Mouse (Mus musculus) G1E (cell line): Measurements from ENCODE around the gene Srd5a3. TPM values are rescaled to one million over a fixed set of nuclear protein-coding genes. Genes with fewer than 3 reads are reported as not detected.
A peak's percentile ranks its signal among the peaks of the same experiment; 100 is the strongest.

ENCODE experiments used
- ATAC-seq: 2 replicates; pipeline ENCODE4 v1.8.0; 2016; ENCODE audit warnings: mild to moderate bottlenecking; ENCODE audit not compliant: insufficient number of reproducible peaks, poor library complexity, low FRiP score, severe bottlenecking; ENCODE audit errors: extremely low read depth
- DNase-seq: peaks from one replicate; pipeline ENCODE4 v3.0.0; 2012; ENCODE audit warnings: low spot score
- H3K27me3 ChIP-seq: 2 replicates; pipeline ENCODE4 v1.6.1; 2012; ENCODE audit warnings: mild to moderate bottlenecking, low read length, inconsistent platforms; ENCODE audit not compliant: insufficient read depth
- H3K36me3 ChIP-seq: replicated peaks from 2 replicates; pipeline ENCODE3; 2012; ENCODE audit warnings: mild to moderate bottlenecking, inconsistent platforms
- H3K4me1 ChIP-seq: 2 replicates; pipeline ENCODE4 v1.6.1; 2012; ENCODE audit warnings: low read depth, low read length, inconsistent platforms, mixed read lengths; ENCODE audit not compliant: insufficient read depth
- H3K4me3 ChIP-seq: 2 replicates; pipeline ENCODE4 v1.5.1; 2012; ENCODE audit warnings: low read depth, mild to moderate bottlenecking, inconsistent platforms, low read length, moderate library complexity, mixed read lengths
- H3K9me3 ChIP-seq: replicated peaks from 2 replicates; pipeline ENCODE4 v1.6.1; 2012; ENCODE audit warnings: inconsistent platforms
- CTCF ChIP-seq: IDR thresholded peaks from 2 replicates; pipeline ENCODE4 v1.5.1; 2012; ENCODE audit warnings: low read depth, low read length, inconsistent platforms, mixed read lengths
- GATA1 ChIP-seq: IDR thresholded peaks from 2 replicates; pipeline ENCODE4 v1.6.1; 2012; ENCODE audit warnings: borderline replicate concordance, low read length, inconsistent platforms, mixed read lengths
- GATA2 ChIP-seq: IDR thresholded peaks from 2 replicates; pipeline ENCODE4 v1.6.1; 2012; ENCODE audit warnings: low read depth, low read length, inconsistent platforms, borderline replicate concordance
- POLR2AphosphoS5 ChIP-seq: IDR thresholded peaks from 2 replicates; pipeline ENCODE4 v1.6.1; 2012; ENCODE audit warnings: low read depth, low read length, inconsistent platforms; ENCODE audit not compliant: insufficient replicate concordance
- TAL1 ChIP-seq: conservative IDR thresholded peaks from 2 replicates; pipeline ENCODE4 v1.6.1; 2012; ENCODE audit warnings: low read depth, low read length, inconsistent platforms, mixed read lengths
- polyA plus RNA-seq: library from polyadenylated mRNA; stranded (reverse); fragments of >175 nt; gene quantifications from 2 replicates; pipeline ENCODE4 v1.2.3, GENCODE M21; 2012
- total RNA-seq, 2 experiments: library from RNA; stranded (forward) in 1 of 2; stranded (reverse) in 1 of 2; fragments of 200-1000 nt in 1 of 2; fragments of >200 nt in 1 of 2; fragmentation: Nextera tagmentation in 1 of 2; gene quantifications; 2 replicates each; pipeline ENCODE4 v1.2.3; 2014 to 2017

The Srd5a3 gene
- total and polyA plus RNA-seq, 3 experiments, result 45.4 to 58.4 (median 52.2) TPM

GRCm38 (mm10) chr5:76179171-76179570 lies 39.1 kb downstream of the Srd5a3 start:
- Histone ChIP-seq H3K9me3 (no peaks in the 10 kb centered on the region), H3K4me1 (peaks cover 12% of the 10 kb centered on the region), H3K27me3 (peaks cover 28% of the 10 kb centered on the region), H3K4me3 (no peak overlapping the region), H3K36me3 (no peaks in the 10 kb centered on the region)
- no peak for ATAC-seq
- DNase-seq, result no peak
- TF ChIP-seq GATA1 (no peak), GATA2 (no peak), POLR2AphosphoS5 (no peak), TAL1 (no peak), CTCF (no peak)

- TF ChIP-seq GATA2, result no peak
- no peaks in the 10 kb centered on the region for H3K36me3 ChIP-seq
- peaks cover 28% of the 10 kb centered on the region for H3K27me3 ChIP-seq
- peaks cover 15% of the 10 kb centered on the region for H3K4me1 ChIP-seq
- no peak overlapping the region for H3K4me3 ChIP-seq
- H3K9me3 ChIP-seq, result no peaks in the 10 kb centered on the region
- ATAC-seq (no peak), DNase-seq (no peak)
Observed at GRCm38 (mm10) chr5:76179791-76180190, 39.7 kb downstream of the Srd5a3 start.

- H3K4me3 ChIP-seq, result no peak overlapping the region
- peaks cover 12% of the 10 kb centered on the region for H3K36me3 ChIP-seq
- peaks cover 16% of the 10 kb centered on the region for H3K27me3 ChIP-seq
- ATAC-seq (no peak), DNase-seq (no peak)
- no peaks in the 10 kb centered on the region for H3K9me3 ChIP-seq
- no peak for TF ChIP-seq CTCF
- TF ChIP-seq TAL1, result no peak
- no peak for TF ChIP-seq POLR2AphosphoS5
- TF ChIP-seq GATA2, result no peak
- TF ChIP-seq GATA1, result no peak
- peaks cover 33% of the 10 kb centered on the region for H3K4me1 ChIP-seq
Observed at GRCm38 (mm10) chr5:76182326-76182725, 42.3 kb downstream of the Srd5a3 start.

GRCm38 (mm10) chr5:76183043-76183749 lies 43.1 kb downstream of the Srd5a3 start:
- Histone ChIP-seq H3K27me3 (peaks cover 11% of the 10 kb centered on the region), H3K9me3 (no peaks in the 10 kb centered on the region), H3K36me3 (peaks cover 19% of the 10 kb centered on the region), H3K4me3 (peak overlapping the region; percentile 96), H3K4me1 (peaks cover 35% of the 10 kb centered on the region)
- ATAC-seq (no peak), DNase-seq (no peak)
- TF ChIP-seq POLR2AphosphoS5 (no peak), TAL1 (no peak)

GRCm38 (mm10) chr5:76183750-76184261 lies 43.7 kb downstream of the Srd5a3 start, which contains the start of gene Tmem165:
TSS of gene Tmem165 (plus strand) at chr5:76183880.
- ATAC-seq (peak; percentile 88), DNase-seq (peak; percentile 89)
- Histone ChIP-seq H3K9me3 (no peaks in the 10 kb centered on the region), H3K36me3 (peaks cover 19% of the 10 kb centered on the region), H3K4me3 (peak within 1 kb of the TSS; percentile 96), H3K27me3 (peaks cover 7% of the 10 kb centered on the region; the same call in 1 of the 2 replicates), H3K4me1 (peaks cover 37% of the 10 kb centered on the region)
- TF ChIP-seq GATA1, result no peak
- no peak for TF ChIP-seq GATA2
- TF ChIP-seq CTCF, result no peak
- TF ChIP-seq TAL1, result no peak
- TF ChIP-seq POLR2AphosphoS5, result no peak

- ATAC-seq, result peak; percentile 47
- H3K4me1 ChIP-seq, result peaks cover 44% of the 10 kb centered on the region
Observed at GRCm38 (mm10) chr5:76184286-76185080, 44.4 kb downstream of the Srd5a3 start.

More at GRCm38 (mm10) chr5:76184286-76185080, 44.4 kb downstream of the Srd5a3 start:
- Histone ChIP-seq H3K27me3 (peaks cover 6% of the 10 kb centered on the region; the same call in 1 of the 2 replicates), H3K9me3 (no peaks in the 10 kb centered on the region), H3K36me3 (peaks cover 25% of the 10 kb centered on the region), H3K4me3 (peak overlapping the region; percentile 96)
- TF ChIP-seq GATA1, result no peak
- TF ChIP-seq GATA2, result no peak
- no peak for TF ChIP-seq POLR2AphosphoS5
- DNase-seq, result peak; percentile 83
